Mouse (Mus musculus): ENCODE measurements around the gene Pcnx3. TPM values are rescaled to one million over a fixed set of nuclear protein-coding genes. Genes with fewer than 3 reads are reported as not detected.
"Not testable (repeated sequence)": the region's sequence is repeated elsewhere in the genome, so short reads cannot be mapped to it uniquely, and the experiment has no call there.

The Pcnx3 gene
- polyA plus RNA-seq, 1 experiment = 67.4 TPM

DNA sequence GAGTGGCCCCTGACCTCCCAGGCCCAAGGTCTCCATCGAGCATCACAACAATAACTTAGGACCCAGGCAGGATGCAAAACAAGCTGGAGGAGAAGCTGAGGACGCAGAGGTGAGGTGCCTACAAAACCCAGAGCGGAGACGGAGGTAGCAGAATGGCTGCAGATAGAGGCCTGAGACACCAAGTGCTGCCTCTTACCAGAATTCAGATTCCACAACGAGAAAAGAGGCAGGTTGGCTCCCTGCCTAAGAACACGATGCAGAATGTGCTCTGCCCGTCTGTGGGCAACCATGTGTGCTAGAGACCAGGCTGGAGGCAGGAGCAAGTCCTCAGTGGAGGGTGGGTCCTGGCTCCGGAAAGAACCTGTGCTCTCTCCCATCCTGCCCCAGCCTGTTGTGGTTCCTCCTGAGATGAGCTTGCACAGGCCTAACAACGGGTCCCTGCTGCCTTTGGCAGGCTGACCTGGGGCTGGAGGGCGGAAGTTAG lies 4.2 kb upstream of the Pcnx3 start:
- peaks cover 36% of the 10 kb centered on the region for H3K4me1 ChIP-seq (ENCODE audit: control insufficient read depth, insufficient read depth, low read length)
- H3K27me3 ChIP-seq (ENCODE audit: control insufficient read depth, insufficient read depth, low read length) = no peaks in the 10 kb centered on the region
- H3K27ac ChIP-seq (ENCODE audit: control insufficient read depth, insufficient read depth, low read depth, low read length) = no peak overlapping the region
- no peak for TF ChIP-seq POLR2A (IDR thresholded peaks at IDR 0.05; ENCODE audit: control insufficient read depth, low read depth, low read length)
- no peak for TF ChIP-seq CTCF (IDR thresholded peaks at IDR 0.05; ENCODE audit: control insufficient read depth, insufficient read depth, insufficient replicate concordance, low read depth, low read length)
- H3K36me3 ChIP-seq (ENCODE audit: control insufficient read depth, insufficient read depth, low read length) = peaks cover 6% of the 10 kb centered on the region
- H3K4me3 ChIP-seq (ENCODE audit: control insufficient read depth, low read depth, low read length) = no peak overlapping the region

DNA sequence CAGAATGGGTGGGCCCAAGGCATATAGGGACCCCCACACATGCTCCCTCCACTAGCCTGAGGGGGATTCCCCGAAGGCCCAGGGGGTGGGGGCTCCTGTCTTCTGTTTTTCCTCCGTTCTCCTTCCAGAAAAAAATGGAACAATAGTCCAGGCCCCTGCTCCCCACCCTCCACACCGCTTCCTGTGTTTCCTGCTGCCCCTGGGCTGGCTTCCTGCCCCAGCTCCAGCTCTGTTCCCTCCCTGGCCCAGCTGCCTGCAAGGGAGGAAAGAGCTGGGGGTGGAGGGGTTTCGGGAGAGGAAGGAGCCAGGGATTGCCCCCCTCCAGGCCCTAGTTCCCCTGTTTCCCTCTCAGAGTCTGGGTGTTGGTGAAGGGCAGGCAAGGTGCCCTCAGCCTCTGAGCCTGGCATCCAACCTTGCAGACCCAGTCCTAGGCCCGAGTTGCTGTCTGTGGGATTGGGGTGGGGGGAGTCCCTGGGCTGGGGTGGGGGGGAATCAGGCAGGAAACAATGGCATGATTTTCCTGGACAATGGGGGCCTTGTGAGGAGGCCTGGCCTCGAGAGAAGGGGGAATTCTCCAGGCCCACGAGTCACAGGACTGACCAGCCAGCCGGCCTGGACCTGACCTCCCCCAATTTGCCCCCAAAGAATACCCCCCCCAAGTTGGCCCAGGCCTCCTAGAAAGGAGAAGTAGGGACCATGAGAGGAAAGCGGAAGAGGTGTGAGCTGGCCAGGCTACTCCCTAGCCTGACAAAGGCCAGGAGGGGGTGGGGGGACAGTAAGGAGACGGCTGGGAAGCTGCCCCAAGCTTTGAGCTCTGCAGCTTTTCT lies 3.6 kb upstream of the Pcnx3 start:
- Histone ChIP-seq H3K27me3 (ENCODE audit: control insufficient read depth, insufficient read depth, low read length) (no peaks in the 10 kb centered on the region), H3K27ac (ENCODE audit: control insufficient read depth, insufficient read depth, low read depth, low read length) (no peak overlapping the region), H3K4me3 (ENCODE audit: control insufficient read depth, low read depth, low read length) (no peak overlapping the region), H3K36me3 (ENCODE audit: control insufficient read depth, insufficient read depth, low read length) (peaks cover under 1% of the 10 kb centered on the region; the same call in 1 of the 2 replicates), H3K4me1 (ENCODE audit: control insufficient read depth, insufficient read depth, low read length) (peaks cover 38% of the 10 kb centered on the region)
- no peak for TF ChIP-seq CTCF (IDR thresholded peaks at IDR 0.05; ENCODE audit: control insufficient read depth, insufficient read depth, insufficient replicate concordance, low read depth, low read length)
- TF ChIP-seq POLR2A (IDR thresholded peaks at IDR 0.05; ENCODE audit: control insufficient read depth, low read depth, low read length) = no peak

DNA sequence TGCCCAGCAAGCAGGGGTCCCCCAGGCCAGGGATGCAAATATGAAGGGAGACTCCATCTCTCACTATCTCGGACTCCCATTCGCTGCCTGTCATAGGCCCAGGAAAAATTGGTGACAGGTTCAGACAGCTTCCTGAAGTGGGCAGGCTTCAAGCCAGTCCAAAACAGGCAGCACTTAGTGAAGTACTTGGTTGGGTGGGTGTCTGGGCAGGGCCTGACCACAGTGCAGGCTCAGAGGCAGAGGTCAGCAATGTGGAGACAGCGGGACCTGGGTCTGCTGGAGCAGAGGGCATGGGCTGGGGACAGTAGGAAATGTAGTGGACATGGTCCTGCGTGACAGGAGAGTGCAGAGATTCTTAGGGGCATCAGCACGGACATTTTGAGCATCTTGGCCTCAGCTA lies 2.9 kb upstream of the Pcnx3 start:
- Histone ChIP-seq H3K36me3 (ENCODE audit: control insufficient read depth, insufficient read depth, low read length) (no peaks in the 10 kb centered on the region), H3K27ac (ENCODE audit: control insufficient read depth, insufficient read depth, low read depth, low read length) (no peak overlapping the region), H3K27me3 (ENCODE audit: control insufficient read depth, insufficient read depth, low read length) (no peaks in the 10 kb centered on the region), H3K4me1 (ENCODE audit: control insufficient read depth, insufficient read depth, low read length) (peaks cover 36% of the 10 kb centered on the region), H3K4me3 (ENCODE audit: control insufficient read depth, low read depth, low read length) (no peak overlapping the region)
- TF ChIP-seq CTCF (IDR thresholded peaks at IDR 0.05; ENCODE audit: control insufficient read depth, insufficient read depth, insufficient replicate concordance, low read depth, low read length) (no peak), POLR2A (IDR thresholded peaks at IDR 0.05; ENCODE audit: control insufficient read depth, low read depth, low read length) (no peak)

DNA sequence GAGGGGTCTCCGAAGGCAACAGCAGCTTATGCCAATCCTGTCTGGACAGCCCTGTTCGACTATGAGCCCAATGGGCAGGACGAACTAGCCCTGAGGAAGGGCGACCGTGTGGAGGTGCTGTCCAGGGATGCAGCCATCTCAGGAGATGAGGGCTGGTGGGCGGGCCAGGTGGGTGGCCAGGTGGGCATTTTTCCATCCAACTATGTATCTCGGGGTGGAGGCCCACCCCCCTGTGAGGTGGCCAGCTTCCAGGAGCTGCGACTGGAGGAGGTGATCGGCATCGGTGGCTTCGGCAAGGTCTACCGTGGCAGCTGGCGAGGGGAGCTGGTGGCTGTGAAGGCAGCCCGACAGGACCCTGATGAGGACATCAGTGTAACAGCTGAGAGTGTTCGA lies 1.6 kb upstream of the Pcnx3 start:
- H3K4me3 ChIP-seq (ENCODE audit: control insufficient read depth, low read depth, low read length) = peak overlapping the region; percentile 92
- H3K27me3 ChIP-seq (ENCODE audit: control insufficient read depth, insufficient read depth, low read length) = no peaks in the 10 kb centered on the region
- H3K27ac ChIP-seq (ENCODE audit: control insufficient read depth, insufficient read depth, low read depth, low read length) = no peak overlapping the region
- TF ChIP-seq CTCF (IDR thresholded peaks at IDR 0.05; ENCODE audit: control insufficient read depth, insufficient read depth, insufficient replicate concordance, low read depth, low read length) = no peak
- TF ChIP-seq POLR2A (IDR thresholded peaks at IDR 0.05; ENCODE audit: control insufficient read depth, low read depth, low read length) = no peak
- peaks cover 24% of the 10 kb centered on the region for H3K4me1 ChIP-seq (ENCODE audit: control insufficient read depth, insufficient read depth, low read length)
- H3K36me3 ChIP-seq (ENCODE audit: control insufficient read depth, insufficient read depth, low read length) = no peaks in the 10 kb centered on the region; the same call in 1 of the 2 replicates

DNA sequence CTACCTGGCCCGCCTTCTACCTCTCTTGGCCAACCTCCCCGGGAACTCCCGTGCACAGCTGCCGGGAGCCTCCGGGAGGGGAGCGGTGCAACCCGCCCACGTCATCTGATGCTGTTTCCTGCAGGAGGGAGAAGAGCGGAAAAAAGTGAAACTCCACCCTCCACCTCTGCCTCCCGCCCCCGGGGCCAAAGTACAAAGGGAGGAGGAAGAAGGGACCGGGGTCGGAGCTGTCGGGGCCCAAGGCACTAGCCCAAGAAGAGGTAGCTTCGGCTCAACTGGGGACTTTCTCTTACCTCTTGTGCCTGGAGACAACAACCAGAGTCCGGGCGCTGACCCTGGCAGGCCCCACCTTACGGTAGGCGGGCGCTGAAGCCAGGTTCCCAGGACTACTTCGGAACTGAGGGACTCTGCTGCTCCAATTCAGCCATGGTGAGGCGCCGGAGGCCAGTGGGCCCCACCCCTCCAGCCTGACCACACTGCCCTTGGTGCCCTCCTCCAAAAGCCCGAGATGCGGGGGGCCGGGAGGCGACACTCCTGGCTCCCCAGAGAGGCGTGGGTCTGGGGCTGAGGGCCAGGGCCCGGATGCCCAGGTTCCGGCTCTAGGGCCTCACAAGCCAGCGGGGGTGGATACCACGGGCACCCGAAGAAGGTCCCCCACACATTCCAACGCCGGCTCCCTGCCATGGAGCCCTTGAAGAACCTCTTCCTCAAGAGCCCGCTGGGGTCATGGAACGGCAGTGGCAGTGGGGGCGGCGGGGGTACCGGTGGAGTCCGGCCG lies 1.0 kb upstream of the Pcnx3 start:
- Histone ChIP-seq H3K36me3 (ENCODE audit: control insufficient read depth, insufficient read depth, low read length) (no peaks in the 10 kb centered on the region; the same call in 1 of the 2 replicates), H3K27ac (ENCODE audit: control insufficient read depth, insufficient read depth, low read depth, low read length) (peak overlapping the region; percentile 85), H3K4me1 (ENCODE audit: control insufficient read depth, insufficient read depth, low read length) (peaks cover 19% of the 10 kb centered on the region), H3K4me3 (ENCODE audit: control insufficient read depth, low read depth, low read length) (peak overlapping the region; percentile 92), H3K27me3 (ENCODE audit: control insufficient read depth, insufficient read depth, low read length) (no peaks in the 10 kb centered on the region)
- TF ChIP-seq CTCF (IDR thresholded peaks at IDR 0.05; ENCODE audit: control insufficient read depth, insufficient read depth, insufficient replicate concordance, low read depth, low read length) (no peak), POLR2A (IDR thresholded peaks at IDR 0.05; ENCODE audit: control insufficient read depth, low read depth, low read length) (peak; percentile 26; the same call in 1 of the 2 replicates)

DNA sequence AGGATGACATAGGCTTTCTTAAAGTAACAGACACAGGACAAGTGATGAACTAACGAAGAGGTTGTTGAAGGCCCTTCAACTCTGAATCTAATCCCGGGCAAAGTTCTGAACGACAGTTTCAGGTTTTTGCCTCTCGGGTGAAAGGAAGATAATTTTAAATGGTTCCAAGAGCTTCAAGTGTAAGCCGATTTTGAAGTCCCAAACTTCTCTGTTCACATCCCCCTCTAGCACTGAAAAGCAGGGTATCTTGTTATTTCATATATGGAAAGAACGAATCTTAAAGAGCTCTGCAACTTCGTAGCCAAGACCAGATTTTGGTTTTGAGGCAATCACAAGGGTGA lies 350 bp upstream of the Pcnx3 start:
- peak overlapping the region; percentile 92 for H3K4me3 ChIP-seq (ENCODE audit: control insufficient read depth, low read depth, low read length)
- no peaks in the 10 kb centered on the region; the same call in 1 of the 2 replicates for H3K36me3 ChIP-seq (ENCODE audit: control insufficient read depth, insufficient read depth, low read length)
- H3K4me1 ChIP-seq (ENCODE audit: control insufficient read depth, insufficient read depth, low read length) = peaks cover 19% of the 10 kb centered on the region
- no peaks in the 10 kb centered on the region for H3K27me3 ChIP-seq (ENCODE audit: control insufficient read depth, insufficient read depth, low read length)
- TF ChIP-seq CTCF (IDR thresholded peaks at IDR 0.05; ENCODE audit: control insufficient read depth, insufficient read depth, insufficient replicate concordance, low read depth, low read length) (no peak), POLR2A (IDR thresholded peaks at IDR 0.05; ENCODE audit: control insufficient read depth, low read depth, low read length) (no peak)
- H3K27ac ChIP-seq (ENCODE audit: control insufficient read depth, insufficient read depth, low read depth, low read length) = peak overlapping the region; percentile 85

DNA sequence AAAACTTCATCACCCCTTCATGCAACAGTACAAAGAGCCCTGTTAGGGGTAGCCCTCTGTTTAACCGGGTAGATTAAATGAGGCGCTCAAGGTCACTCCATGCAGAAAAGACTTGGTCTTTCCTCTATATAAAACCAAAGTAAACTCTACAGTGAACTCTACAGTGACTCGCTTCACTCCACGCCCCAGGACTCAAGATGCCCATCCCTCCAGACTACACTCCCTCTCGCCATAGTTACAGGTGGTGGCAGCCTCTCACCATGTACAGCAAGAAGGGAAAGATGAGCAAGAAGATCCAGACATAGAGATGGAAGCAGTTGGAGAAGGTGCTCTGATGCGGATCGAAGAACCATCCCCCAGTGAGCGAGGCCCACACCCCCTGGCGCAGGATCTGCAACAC lies 970 bp downstream of the Pcnx3 start:
- Histone ChIP-seq H3K4me3 (ENCODE audit: control insufficient read depth, low read depth, low read length) (peak overlapping the region; percentile 92), H3K36me3 (ENCODE audit: control insufficient read depth, insufficient read depth, low read length) (no peaks in the 10 kb centered on the region; the same call in none of the 2 replicates), H3K27ac (ENCODE audit: control insufficient read depth, insufficient read depth, low read depth, low read length) (no peak overlapping the region), H3K4me1 (ENCODE audit: control insufficient read depth, insufficient read depth, low read length) (peaks cover 17% of the 10 kb centered on the region), H3K27me3 (ENCODE audit: control insufficient read depth, insufficient read depth, low read length) (no peaks in the 10 kb centered on the region)
- no peak for TF ChIP-seq POLR2A (IDR thresholded peaks at IDR 0.05; ENCODE audit: control insufficient read depth, low read depth, low read length)
- TF ChIP-seq CTCF (IDR thresholded peaks at IDR 0.05; ENCODE audit: control insufficient read depth, insufficient read depth, insufficient replicate concordance, low read depth, low read length) = no peak

DNA sequence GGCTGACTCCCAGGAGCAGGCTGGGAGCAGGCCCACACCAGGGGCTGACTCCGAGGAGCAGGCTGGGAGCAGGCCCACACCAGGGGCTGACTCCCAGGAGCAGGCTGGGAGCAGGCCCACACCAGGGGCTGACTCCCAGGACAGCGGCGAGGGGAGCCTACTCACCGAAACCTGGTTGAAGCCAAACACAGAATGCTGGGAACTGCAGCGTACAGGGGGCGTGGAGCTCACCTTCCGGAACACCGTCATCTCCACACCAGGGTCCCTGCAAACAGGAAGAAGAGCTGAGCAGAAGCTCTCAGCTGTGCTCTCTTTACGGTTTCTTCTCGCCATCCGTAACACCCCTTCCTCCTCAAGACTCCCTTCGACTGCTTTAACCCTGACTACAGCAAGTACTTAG lies 1.8 kb downstream of the Pcnx3 start:
- H3K27me3 ChIP-seq (ENCODE audit: control insufficient read depth, insufficient read depth, low read length); H3K27ac ChIP-seq (ENCODE audit: control insufficient read depth, insufficient read depth, low read depth, low read length); H3K4me3 ChIP-seq (ENCODE audit: control insufficient read depth, low read depth, low read length); H3K36me3 ChIP-seq (ENCODE audit: control insufficient read depth, insufficient read depth, low read length): not testable (repeated sequence)
- H3K4me1 ChIP-seq (ENCODE audit: control insufficient read depth, insufficient read depth, low read length) = peaks cover 17% of the 10 kb centered on the region
